Mouse (Mus musculus) forelimb bud, embryonic 11.5 days (tissue): ENCODE measurements around the gene Phc3.
A peak's percentile ranks its signal among the peaks of the same experiment; 100 is the strongest.

ENCODE experiments used
- DNase-seq: peaks from one replicate; pipeline ENCODE4 v3.0.0-alpha.2; 2012; ENCODE audit warnings: low read depth, low spot score

The Phc3 gene

GRCm38 (mm10) chr3:30969104-30969581 is at the start of gene Phc3:
Gene Phc3, minus strand, starts transcription at chr3:30969415.
- DNase-seq = peak; percentile 97

DNA sequence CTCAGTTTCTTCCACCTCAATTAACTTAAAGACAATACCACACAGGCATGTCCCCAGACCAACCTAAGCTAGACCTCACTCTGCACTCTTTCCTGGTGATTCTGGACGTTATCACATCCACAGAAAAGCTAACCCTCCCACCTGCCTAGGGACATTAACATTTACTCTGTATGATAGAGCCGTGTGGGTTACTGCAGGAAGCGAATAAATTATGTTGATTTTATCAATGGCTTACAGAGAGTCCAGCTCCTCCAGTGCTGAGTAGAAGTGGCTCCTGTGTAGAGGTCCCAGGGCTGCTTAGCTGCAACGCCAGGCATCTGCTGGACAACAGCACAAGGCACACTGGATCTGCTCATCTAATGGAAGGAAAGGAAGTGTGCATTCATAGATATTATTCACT is 48.4 kb upstream of the Phc3 start:
- DNase-seq = no peak

- DNase-seq = peak; percentile 26
These were observed 47.5 kb upstream of the Phc3 start for GRCm38 (mm10) chr3:31016594-31017196.

DNA sequence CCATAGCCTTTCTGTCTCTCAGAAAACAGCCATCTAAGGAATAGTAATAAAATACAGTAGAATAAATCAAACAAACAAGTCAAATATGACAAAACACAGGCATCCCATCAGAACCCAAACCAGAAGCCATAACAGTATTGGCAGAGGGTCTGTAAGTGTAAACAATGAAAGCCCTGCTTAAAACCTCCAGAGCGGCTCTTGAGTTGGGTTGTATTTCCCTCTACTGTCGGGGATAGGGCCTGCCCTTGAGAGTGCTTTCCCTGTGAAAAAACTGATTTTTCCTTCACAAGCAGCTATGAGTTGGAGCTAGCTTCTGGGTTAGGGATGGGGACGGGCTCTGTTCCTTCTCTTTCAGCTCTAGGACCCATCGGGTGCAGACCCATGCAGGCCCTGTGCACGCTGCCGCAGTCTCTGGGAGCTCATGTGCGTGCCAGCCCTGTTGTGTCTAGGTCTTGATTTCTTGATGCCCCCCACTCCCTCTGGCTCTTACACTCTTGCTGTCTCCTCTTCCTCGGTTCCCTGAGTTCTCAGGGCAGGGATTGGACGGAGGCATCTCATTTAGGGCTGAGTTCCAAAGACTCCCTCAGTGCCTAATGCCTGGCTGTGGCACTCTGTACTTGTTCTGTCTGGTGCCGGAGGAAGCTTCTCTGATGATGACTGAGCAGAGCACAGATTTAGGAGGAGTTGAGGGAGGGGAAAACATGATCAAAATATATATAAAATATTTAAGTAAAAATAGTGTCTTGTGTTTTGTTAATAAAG is 46.6 kb upstream of the Phc3 start:
- no peak for DNase-seq

DNA sequence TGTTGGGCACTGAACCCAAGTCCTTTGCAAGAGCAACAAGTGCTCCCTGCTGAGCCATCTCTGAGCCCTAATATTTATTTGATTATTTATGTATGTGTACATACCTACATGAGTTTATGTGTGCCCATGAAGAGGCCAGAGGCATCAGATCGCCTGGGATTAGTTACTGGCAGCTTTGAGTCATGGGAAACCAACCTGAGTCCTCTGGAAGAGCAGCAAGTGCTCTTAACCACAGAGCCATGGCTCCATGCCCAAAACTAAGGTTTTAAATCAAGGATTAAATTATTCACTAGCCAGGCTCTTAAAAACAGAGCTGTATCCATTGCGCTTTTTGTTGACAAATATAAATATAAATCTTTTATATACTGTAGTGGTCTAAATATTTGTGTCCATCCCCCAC is 45.2 kb upstream of the Phc3 start:
- DNase-seq = no peak

- DNase-seq = no peak
These were observed 35.4 kb upstream of the Phc3 start for GRCm38 (mm10) chr3:31004320-31005209.

GRCm38 (mm10) chr3:31001048-31001676 is 31.9 kb upstream of the Phc3 start:
- no peak for DNase-seq

GRCm38 (mm10) chr3:31000018-31000407 is 30.8 kb upstream of the Phc3 start:
- DNase-seq = no peak

GRCm38 (mm10) chr3:30999401-31000017 is 30.3 kb upstream of the Phc3 start:
- DNase-seq = no peak

- no peak for DNase-seq
These were observed 27.4 kb upstream of the Phc3 start for GRCm38 (mm10) chr3:30996688-30997014.

DNA sequence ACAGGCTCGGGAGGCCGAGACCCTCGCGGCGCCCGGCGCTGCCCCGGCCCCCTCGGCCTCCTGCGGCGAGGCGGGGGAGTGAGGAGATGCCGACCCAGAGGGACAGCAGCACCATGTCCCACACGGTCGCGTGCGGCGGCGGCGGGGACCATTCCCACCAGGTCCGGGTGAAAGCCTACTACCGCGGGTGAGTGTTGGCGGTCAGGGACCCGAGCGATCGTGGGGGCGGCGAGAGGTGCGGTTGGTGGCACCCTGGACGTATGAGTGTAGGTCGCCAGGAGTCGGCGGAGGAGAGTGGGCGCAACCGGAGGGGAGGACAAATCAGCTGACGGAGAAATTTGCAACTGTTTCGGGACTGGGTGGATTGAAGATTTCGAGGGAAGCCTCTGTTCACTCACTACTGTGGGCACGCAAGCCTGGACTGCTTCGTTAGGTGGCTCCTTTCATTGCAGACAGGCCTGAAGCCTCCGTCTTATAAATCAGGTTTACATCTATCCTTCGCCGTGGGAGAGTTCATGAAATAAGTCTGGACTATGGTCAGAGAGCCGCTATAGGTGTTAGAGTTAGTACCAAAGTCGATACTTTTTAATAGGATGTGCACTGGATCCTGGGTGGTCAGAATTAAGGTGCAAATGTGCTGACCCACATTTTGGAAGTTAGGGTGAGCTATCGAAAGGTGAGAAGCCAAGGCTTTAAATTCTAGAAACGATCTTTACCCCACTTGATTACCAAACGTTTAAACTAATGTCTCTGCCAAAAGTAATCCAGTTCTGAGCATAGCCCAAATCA is 26.9 kb upstream of the Phc3 start:
- no peak for DNase-seq

DNA sequence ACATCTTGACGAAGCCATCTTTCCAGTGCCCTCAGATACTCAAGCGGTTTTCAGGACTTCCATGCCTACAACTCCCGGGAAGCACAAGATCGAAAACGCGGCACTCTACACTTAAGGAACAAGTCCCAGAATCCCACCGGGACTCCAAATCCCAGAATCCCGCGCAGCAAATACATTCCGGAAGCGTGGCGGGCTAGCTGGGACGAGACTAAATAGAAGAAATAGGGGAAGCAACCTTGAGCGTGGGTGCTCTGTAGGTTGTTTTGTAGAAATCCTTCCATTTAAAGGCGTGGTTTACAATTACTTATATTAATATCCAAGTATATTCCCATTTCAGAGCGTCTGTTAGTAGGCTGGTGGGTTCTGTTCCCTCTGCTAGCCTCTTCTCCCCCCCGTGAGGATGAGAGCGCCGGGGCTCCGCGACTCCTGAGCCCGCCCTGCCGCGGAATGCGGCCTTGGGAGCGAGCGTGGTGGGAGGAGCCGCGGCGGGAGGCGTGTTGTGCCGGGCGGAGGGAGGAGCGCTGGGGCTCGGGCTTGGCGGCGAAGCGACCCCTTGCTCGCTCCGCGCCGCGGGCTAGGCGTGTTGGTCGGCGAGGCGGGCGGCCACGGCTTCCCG is 26.2 kb upstream of the Phc3 start, which contains the start of gene Prkci:
TSS of gene Prkci (plus strand) at position 465 of the 616 bp plus-strand sequence.
- DNase-seq = peak; percentile 94

- DNase-seq = no peak
These were observed 25.6 kb upstream of the Phc3 start for GRCm38 (mm10) chr3:30994859-30995258.

- DNase-seq = no peak
These were observed 23.9 kb upstream of the Phc3 start for GRCm38 (mm10) chr3:30993066-30993573.

DNA sequence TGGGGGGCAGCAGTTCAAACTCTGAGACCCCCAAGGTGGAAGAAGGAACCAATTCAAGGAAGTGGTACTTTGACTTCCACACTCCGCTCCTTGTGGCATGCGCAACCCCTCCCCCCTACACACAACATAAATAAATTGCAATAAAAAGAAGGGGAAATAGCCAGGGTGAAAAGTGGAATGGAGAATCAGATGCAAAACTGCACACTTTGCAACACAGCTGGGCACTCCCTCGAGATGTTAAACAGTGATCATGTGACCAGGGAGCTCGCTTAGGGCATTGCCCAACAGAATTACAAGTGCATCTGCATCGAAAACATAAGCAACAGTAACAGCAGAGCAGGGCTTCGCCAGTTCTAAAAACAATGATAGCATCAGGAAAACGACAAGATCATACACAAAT is 22.9 kb upstream of the Phc3 start:
- DNase-seq = no peak

DNA sequence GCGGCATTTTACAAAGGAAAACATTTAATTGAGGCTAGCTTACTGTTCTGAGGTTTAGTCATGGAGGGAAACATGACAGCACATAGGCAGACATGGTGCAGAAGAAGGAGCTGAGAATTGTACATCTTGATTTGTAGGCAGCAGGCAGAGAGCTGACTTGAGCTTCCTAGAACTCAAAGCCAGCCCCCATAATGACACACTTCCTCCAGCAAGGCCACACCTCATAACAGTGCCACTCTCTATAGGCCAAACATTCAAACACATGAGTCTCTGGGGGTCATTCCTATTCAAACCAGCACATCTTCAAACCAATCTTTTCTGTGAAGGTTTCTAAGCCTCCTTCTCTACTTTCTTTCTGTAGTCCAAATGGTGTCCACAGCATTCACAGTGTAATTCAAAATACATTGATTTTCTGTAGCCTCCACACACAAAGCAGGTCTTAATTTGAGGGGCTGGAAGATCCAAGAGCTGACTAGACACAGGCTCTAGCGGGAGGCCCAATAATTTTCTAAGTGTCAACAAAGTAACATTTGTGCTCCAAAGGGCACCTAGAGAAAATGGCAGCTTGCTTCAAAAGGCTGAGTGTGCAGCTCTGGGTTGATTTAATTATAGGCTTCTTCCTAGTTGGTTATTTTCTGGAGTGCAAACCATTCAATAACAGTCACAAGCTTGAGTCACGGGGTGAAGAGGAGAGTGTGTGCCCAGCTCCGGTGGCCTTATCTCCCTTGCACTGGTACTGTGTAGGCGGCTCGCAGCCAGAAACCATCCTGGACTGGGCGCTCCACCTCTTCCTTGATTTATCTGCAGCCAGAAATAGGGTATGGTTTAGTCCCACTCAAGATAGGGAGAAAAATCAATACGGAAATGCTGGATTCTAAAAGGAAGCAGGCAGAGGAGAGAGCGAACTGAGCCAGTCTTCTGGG is 18.4 kb upstream of the Phc3 start:
- no peak for DNase-seq

DNA sequence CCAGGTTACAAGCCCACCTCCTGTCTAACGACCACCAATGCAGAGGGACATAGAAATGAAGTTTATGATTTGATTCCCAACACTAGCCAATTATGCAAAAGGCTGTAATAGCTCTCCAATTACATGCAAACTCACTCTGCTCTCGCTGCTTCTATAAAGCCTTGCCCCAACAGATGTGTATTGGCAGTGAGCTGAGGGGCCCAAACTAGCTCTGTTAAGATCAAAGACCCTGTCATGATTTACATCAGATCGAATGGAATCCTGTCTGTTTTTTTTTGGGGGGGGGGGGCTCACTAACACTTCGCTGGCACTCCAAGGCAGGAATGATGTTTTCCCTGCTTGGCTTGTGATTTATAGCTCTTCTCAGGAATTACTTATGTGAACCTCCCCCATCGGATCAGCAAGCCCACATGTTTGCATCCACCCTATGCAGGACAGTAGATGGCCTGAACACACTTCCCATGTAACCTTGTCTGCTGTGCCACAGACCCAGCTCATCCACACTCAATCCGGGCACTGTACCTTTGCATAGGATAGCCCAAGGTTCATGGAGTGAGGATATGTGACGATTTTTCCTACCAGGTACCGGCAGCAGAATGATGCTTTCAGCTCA is 13.8 kb upstream of the Phc3 start:
- no peak for DNase-seq

- no peak for DNase-seq
These were observed 12.6 kb upstream of the Phc3 start for GRCm38 (mm10) chr3:30981616-30982380.
